Mouse (Mus musculus): ENCODE results near the gene Zcwpw1.

DNA sequence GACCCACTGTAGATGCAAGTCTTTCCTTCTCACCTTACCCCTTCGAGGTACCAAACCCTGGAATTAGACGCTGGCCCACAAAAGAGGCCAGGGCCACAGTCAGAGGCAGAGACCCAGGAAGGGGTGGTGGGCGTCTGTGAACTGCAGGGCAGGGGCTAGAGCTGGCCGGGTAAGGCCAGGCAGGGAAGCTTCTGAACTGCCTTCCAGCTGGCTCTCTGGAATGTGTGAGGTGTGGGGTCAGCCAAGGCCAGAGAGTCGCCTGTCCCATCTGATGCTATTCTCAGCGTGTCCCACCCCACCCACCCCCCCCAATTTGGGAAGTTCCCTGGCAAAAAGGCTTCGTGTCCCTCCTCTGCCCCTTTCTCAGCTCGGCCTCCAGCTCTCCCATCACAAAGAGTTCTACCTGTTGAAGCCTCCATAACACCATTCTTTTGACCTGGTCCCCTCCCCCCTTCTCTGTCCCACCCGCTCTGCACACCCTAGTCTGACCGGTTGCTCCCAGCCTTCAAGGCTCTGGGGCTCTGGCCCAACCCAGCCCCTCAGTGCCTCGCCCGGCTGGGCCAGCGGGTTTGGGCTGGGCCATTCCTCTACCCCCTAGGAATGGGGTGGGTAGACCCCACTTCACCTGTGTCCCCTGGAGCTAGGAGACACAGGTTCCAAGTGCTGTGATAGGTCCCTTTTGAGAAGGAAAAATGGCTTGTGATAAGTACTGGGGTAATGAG, 34.3 kb upstream of the Zcwpw1 start:
- TF ChIP-seq CHD2 (IDR thresholded peaks at IDR 0.05; ENCODE audit: low read depth, low read length) (no peak), MAFK (IDR thresholded peaks at IDR 0.05; ENCODE audit: insufficient read depth, low read depth, low read length) (no peak), ZC3H11A (IDR thresholded peaks at IDR 0.05; ENCODE audit: borderline replicate concordance, low read depth, low read length) (no peak), ZNF384 (IDR thresholded peaks at IDR 0.05; ENCODE audit: low read depth, low read length) (no peak)
